Mouse (Mus musculus): ENCODE results near the gene Med31. TPM values are rescaled to one million over a fixed set of nuclear protein-coding genes. Genes with fewer than 3 reads are reported as not detected.

The Med31 gene
- polyA plus RNA-seq (2016; fragmentation: Nextera tagmentation; extraction: Ambion mirVana), result 28.2 and 28.5 TPM in 2 replicates

- Histone ChIP-seq H3K9me3 (replicated peaks) (no peaks in the 10 kb centered on the region), H3K4me3 (peak within 1 kb of the TSS; percentile 98), H3K36me3 (peaks cover 25% of the 10 kb centered on the region), H3K4me2 (peak within 1 kb of the TSS; percentile 98), H3K4me1 (replicated peaks) (peaks cover 5% of the 10 kb centered on the region), H3K9ac (peak within 1 kb of the TSS; percentile 86), H3K27ac (ENCODE audit: poor library complexity, severe bottlenecking) (peak within 1 kb of the TSS; percentile 69), H3K27me3 (replicated peaks) (no peaks in the 10 kb centered on the region)
- 3% methylated on average over 29 of the region's 29 CpGs for WGBS
- peak; percentile 81 for ATAC-seq (ENCODE audit: insufficient number of reproducible peaks, low FRiP score)
Measured at GRCm38 (mm10) chr11:72215410-72215797, at the start of gene Med31. Med31 (minus strand) TSS chr11:72215592.

GRCm38 (mm10) chr11:72256441-72256840 is 41.0 kb upstream of the Med31 start:
- H3K4me3 ChIP-seq, result no peak overlapping the region
- H3K27ac ChIP-seq (ENCODE audit: poor library complexity, severe bottlenecking), result no peak overlapping the region
- no peaks in the 10 kb centered on the region for H3K9me3 ChIP-seq (replicated peaks)
- peaks cover 21% of the 10 kb centered on the region for H3K27me3 ChIP-seq (replicated peaks)
- no peak for ATAC-seq (ENCODE audit: insufficient number of reproducible peaks, low FRiP score)
- no peaks in the 10 kb centered on the region for H3K36me3 ChIP-seq
- 71% methylated on average over 2 of the region's 2 CpGs for WGBS
- H3K4me1 ChIP-seq (replicated peaks), result no peaks in the 10 kb centered on the region
- H3K9ac ChIP-seq, result no peak overlapping the region
- H3K4me2 ChIP-seq, result no peak overlapping the region

GRCm38 (mm10) chr11:72255629-72256028 is 40.2 kb upstream of the Med31 start:
- Histone ChIP-seq H3K27ac (ENCODE audit: poor library complexity, severe bottlenecking) (no peak overlapping the region), H3K4me3 (no peak overlapping the region), H3K4me1 (replicated peaks) (no peaks in the 10 kb centered on the region), H3K9ac (no peak overlapping the region), H3K9me3 (replicated peaks) (no peaks in the 10 kb centered on the region), H3K36me3 (no peaks in the 10 kb centered on the region), H3K27me3 (replicated peaks) (peaks cover 21% of the 10 kb centered on the region), H3K4me2 (no peak overlapping the region)
- 88% methylated on average over 4 of the region's 4 CpGs for WGBS
- no peak for ATAC-seq (ENCODE audit: insufficient number of reproducible peaks, low FRiP score)

GRCm38 (mm10) chr11:72245196-72245753 is 29.9 kb upstream of the Med31 start:
- ATAC-seq (ENCODE audit: insufficient number of reproducible peaks, low FRiP score), result no peak
- no peaks in the 10 kb centered on the region for H3K4me1 ChIP-seq (replicated peaks)
- peaks cover 26% of the 10 kb centered on the region for H3K27me3 ChIP-seq (replicated peaks)
- H3K27ac ChIP-seq (ENCODE audit: poor library complexity, severe bottlenecking), result no peak overlapping the region
- WGBS, result 69% methylated on average over 8 of the region's 8 CpGs
- no peak overlapping the region for H3K4me3 ChIP-seq
- no peaks in the 10 kb centered on the region for H3K36me3 ChIP-seq
- H3K9ac ChIP-seq, result no peak overlapping the region
- H3K4me2 ChIP-seq, result no peak overlapping the region
- H3K9me3 ChIP-seq (replicated peaks), result no peaks in the 10 kb centered on the region

- Histone ChIP-seq H3K4me3 (no peak overlapping the region), H3K27ac (ENCODE audit: poor library complexity, severe bottlenecking) (no peak overlapping the region), H3K9me3 (replicated peaks) (no peaks in the 10 kb centered on the region), H3K36me3 (no peaks in the 10 kb centered on the region), H3K4me1 (replicated peaks) (no peaks in the 10 kb centered on the region), H3K27me3 (replicated peaks) (peaks cover 18% of the 10 kb centered on the region), H3K9ac (no peak overlapping the region), H3K4me2 (no peak overlapping the region)
- 62% methylated on average over 4 of the region's 4 CpGs for WGBS
- no peak for ATAC-seq (ENCODE audit: insufficient number of reproducible peaks, low FRiP score)
Measured at GRCm38 (mm10) chr11:72240062-72240860, 24.9 kb upstream of the Med31 start.

- Histone ChIP-seq H3K27me3 (replicated peaks) (0 out of 2 replicates have a peak, but pooled peaks cover 10% of the 10 kb centered on the region), H3K4me2 (no peak overlapping the region), H3K9ac (no peak overlapping the region), H3K36me3 (no peaks in the 10 kb centered on the region), H3K4me1 (replicated peaks) (no peaks in the 10 kb centered on the region), H3K4me3 (no peak overlapping the region), H3K27ac (ENCODE audit: poor library complexity, severe bottlenecking) (no peak overlapping the region), H3K9me3 (replicated peaks) (no peaks in the 10 kb centered on the region)
- WGBS, result 68% methylated on average over 5 of the region's 5 CpGs
- no peak for ATAC-seq (ENCODE audit: insufficient number of reproducible peaks, low FRiP score)
Measured at GRCm38 (mm10) chr11:72234013-72234412, 18.6 kb upstream of the Med31 start.

GRCm38 (mm10) chr11:72232991-72233390 is 17.6 kb upstream of the Med31 start:
- Histone ChIP-seq H3K9ac (no peak overlapping the region), H3K36me3 (no peaks in the 10 kb centered on the region), H3K4me3 (no peak overlapping the region), H3K27ac (ENCODE audit: poor library complexity, severe bottlenecking) (no peak overlapping the region), H3K4me2 (no peak overlapping the region), H3K4me1 (replicated peaks) (no peaks in the 10 kb centered on the region), H3K27me3 (replicated peaks) (peaks cover 17% of the 10 kb centered on the region; the same call in 1 of the 2 replicates), H3K9me3 (replicated peaks) (no peaks in the 10 kb centered on the region)
- ATAC-seq (ENCODE audit: insufficient number of reproducible peaks, low FRiP score), result no peak
- WGBS, result 43% methylated on average over 1 of the region's 1 CpGs

GRCm38 (mm10) chr11:72232068-72232467 is 16.7 kb upstream of the Med31 start:
- Histone ChIP-seq H3K4me1 (replicated peaks) (no peaks in the 10 kb centered on the region), H3K4me3 (no peak overlapping the region), H3K27ac (ENCODE audit: poor library complexity, severe bottlenecking) (no peak overlapping the region), H3K27me3 (replicated peaks) (peaks cover 21% of the 10 kb centered on the region; the same call in 1 of the 2 replicates), H3K9ac (no peak overlapping the region), H3K9me3 (replicated peaks) (no peaks in the 10 kb centered on the region), H3K36me3 (no peaks in the 10 kb centered on the region), H3K4me2 (no peak overlapping the region)
- 72% methylated on average over 7 of the region's 7 CpGs for WGBS
- no peak for ATAC-seq (ENCODE audit: insufficient number of reproducible peaks, low FRiP score)

- H3K4me3 ChIP-seq, result no peak overlapping the region
- 0 out of 2 replicates have a peak, but pooled peaks cover 2% of the 10 kb centered on the region for H3K4me1 ChIP-seq (replicated peaks)
- WGBS, result 90% methylated on average over 4 of the region's 4 CpGs
- H3K4me2 ChIP-seq, result no peak overlapping the region
- H3K9ac ChIP-seq, result no peak overlapping the region
- H3K36me3 ChIP-seq, result no peaks in the 10 kb centered on the region
- H3K9me3 ChIP-seq (replicated peaks), result no peaks in the 10 kb centered on the region
- no peak for ATAC-seq (ENCODE audit: insufficient number of reproducible peaks, low FRiP score)
- peaks cover 17% of the 10 kb centered on the region; the same call in 1 of the 2 replicates for H3K27me3 ChIP-seq (replicated peaks)
- H3K27ac ChIP-seq (ENCODE audit: poor library complexity, severe bottlenecking), result no peak overlapping the region
Measured at GRCm38 (mm10) chr11:72228513-72228912, 13.1 kb upstream of the Med31 start.

- WGBS, result 74% methylated on average over 6 of the region's 6 CpGs
- no peak overlapping the region for H3K4me3 ChIP-seq
- no peak overlapping the region for H3K4me2 ChIP-seq
- H3K9me3 ChIP-seq (replicated peaks), result no peaks in the 10 kb centered on the region
- H3K36me3 ChIP-seq, result no peaks in the 10 kb centered on the region
- H3K27me3 ChIP-seq (replicated peaks), result peaks cover 17% of the 10 kb centered on the region; the same call in 1 of the 2 replicates
- no peak overlapping the region for H3K27ac ChIP-seq (ENCODE audit: poor library complexity, severe bottlenecking)
- no peak overlapping the region for H3K9ac ChIP-seq
- no peak for ATAC-seq (ENCODE audit: insufficient number of reproducible peaks, low FRiP score)
- H3K4me1 ChIP-seq (replicated peaks), result 0 out of 2 replicates have a peak, but pooled peaks cover 2% of the 10 kb centered on the region
Measured at GRCm38 (mm10) chr11:72226901-72227300, 11.5 kb upstream of the Med31 start.

- Histone ChIP-seq H3K27me3 (replicated peaks) (peaks cover 17% of the 10 kb centered on the region; the same call in 1 of the 2 replicates), H3K9me3 (replicated peaks) (no peaks in the 10 kb centered on the region), H3K4me2 (no peak overlapping the region), H3K9ac (no peak overlapping the region), H3K27ac (ENCODE audit: poor library complexity, severe bottlenecking) (no peak overlapping the region), H3K4me3 (no peak overlapping the region), H3K36me3 (no peaks in the 10 kb centered on the region), H3K4me1 (replicated peaks) (0 out of 2 replicates have a peak, but pooled peaks cover 2% of the 10 kb centered on the region)
- 60% methylated on average over 10 of the region's 10 CpGs for WGBS
- ATAC-seq (ENCODE audit: insufficient number of reproducible peaks, low FRiP score), result no peak
Measured at GRCm38 (mm10) chr11:72226020-72226791, 10.8 kb upstream of the Med31 start.

Data from heart, embryonic 12.5 days (tissue).